Mouse (Mus musculus): Measurements from ENCODE around the gene Gm10277.

DNA sequence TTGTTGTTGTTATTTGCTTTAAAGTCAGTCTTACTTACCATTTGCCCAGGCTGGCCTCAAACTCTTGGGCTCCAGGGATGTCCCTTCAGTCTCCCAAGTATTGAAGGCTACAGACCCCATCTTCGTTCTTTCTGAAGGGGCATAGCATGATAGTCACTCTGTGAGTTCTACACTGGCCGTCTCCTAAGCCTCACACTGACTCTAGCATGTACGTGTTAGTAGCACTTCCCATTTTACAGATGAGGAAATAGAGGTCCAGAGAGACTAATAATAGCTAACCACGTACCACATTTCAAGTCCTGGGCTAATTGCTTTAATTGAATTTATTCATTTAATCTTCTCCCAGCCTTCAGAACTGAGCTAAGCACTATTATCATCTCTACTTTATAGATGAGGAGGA is 27.5 kb downstream of the Gm10277 start:
- TF ChIP-seq POLR2A (IDR thresholded peaks at IDR 0.05; ENCODE audit: low read depth, low read length) (no peak), POLR2AphosphoS2 (IDR thresholded peaks at IDR 0.05; ENCODE audit: low read depth, low read length) (no peak), CTCF (conservative IDR thresholded peaks at IDR 0.05 in 1 of 2, IDR thresholded peaks at IDR 0.05 in 1 of 2; ENCODE audit: low read depth in 2 of 2, low read length in 2 of 2) (no peak), JUND (conservative IDR thresholded peaks at IDR 0.05; ENCODE audit: low read depth, low read length) (no peak), ELF1 (IDR thresholded peaks at IDR 0.05; ENCODE audit: low read depth, low read length) (no peak)

Data from CH12.LX (cell line).